Mouse (Mus musculus): ENCODE results near the gene Gm6899.

DNA sequence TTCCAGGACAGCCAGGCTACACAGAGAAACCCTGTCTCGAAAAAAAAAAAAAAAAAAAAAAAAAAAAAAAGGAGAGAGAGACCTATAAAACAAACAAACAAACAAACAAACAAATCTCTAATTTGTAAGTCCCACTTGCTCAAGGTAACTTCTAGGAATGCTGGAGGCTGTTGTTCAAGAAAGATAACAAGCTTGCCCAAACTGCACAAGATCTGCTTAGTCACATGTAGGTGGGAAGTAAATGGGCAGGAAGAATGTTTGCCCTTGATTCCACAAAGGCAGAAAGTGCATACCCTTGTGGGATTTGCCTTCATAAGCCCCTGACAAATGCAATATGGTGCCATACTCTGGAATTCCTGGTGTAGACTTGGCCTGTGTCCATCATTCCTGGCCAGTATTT lies 1.4 kb downstream of the Gm6899 start:
- TF ChIP-seq CTCF (IDR thresholded peaks at IDR 0.05; ENCODE audit: extremely low read depth, insufficient read depth, insufficient read length, insufficient replicate concordance), result no peak
- no peak for TF ChIP-seq POLR2A (IDR thresholded peaks at IDR 0.05; ENCODE audit: low read depth, low read length)
